Mouse (Mus musculus) telencephalon, adult 2 months (tissue): ENCODE data around the gene Uggt1.

Source experiments
- DNase-seq: peaks from one replicate; pipeline ENCODE4 v3.0.0-alpha.2; 2011; ENCODE audit warnings: low read depth, low spot score

Uggt1 gene

DNA sequence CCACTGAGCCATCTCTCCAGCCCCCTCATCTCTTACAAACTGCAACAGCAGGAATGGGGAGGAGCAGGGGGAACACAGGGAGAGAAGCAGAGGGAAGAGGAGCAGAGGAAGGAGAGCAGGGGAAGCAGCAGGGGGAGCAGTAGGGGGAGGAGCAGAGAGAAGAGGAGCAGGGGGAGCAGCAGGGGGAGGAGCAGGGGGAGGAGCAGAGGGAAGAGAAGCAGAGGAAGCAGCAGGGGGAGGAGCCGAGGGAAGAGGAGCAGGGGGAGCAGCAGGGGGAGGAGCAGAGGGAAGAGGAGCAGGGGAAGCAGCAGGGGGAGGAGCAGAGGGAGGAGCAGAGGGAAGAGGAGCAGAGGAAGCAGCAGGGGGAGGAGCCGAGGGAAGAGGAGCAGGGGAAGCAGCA, 14.1 kb upstream of the Uggt1 start:
- DNase-seq, result no peak

DNA sequence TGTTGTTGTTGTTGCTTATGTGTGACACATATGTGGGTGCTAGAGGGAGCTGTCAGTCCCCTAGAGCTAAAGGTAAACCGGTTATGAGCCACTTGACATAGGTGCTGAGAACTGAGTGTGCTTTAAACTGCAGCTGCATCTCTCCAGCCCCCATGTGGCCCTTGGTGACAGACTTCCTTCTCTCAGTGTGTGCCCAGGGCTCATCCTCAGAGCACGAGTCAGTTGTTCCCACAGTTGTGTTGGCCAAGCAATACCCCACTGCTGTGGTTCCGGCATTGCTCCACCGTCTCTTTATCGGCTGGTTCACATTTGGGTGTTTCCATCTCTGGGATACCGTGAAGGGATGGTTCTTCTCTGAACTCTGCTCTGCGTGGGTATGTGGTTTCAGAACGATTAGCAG, 12.8 kb upstream of the Uggt1 start:
- no peak for DNase-seq

DNA sequence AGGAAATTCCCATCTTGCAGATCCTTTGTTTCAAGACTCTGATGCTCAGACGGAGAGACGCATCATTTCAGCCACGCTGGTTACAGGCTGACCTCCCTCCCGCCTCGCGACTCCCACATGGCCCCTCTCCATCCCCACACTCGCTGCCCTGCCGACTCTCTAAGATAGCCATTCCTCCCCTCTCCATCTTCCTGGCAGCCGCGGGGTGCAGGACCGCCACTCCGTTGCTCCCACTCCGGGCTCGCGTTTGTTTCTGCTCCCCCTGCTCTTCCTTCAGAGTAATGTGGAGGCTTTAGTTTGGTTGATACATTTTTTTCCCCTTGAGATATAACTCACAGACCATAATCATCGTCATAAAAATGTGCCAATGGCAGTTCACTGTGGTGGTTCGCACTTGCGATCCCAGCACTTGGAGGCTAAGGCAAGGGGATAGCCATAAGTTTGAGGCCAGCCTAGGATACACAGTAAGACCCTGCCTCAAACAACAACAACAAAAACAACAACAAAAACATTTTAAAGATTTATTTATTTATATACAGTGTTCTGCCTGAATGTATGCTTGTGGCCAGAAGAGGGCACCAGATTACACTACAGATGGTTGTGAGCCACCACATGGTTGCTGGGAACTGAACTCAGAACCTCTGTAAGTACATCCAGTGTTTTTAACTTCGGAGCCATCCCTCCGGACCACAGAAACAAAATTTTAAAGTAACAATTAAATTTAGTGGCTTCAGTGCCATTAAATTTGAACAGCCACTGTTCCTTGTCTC, 11.5 kb upstream of the Uggt1 start:
- DNase-seq, result no peak

DNA sequence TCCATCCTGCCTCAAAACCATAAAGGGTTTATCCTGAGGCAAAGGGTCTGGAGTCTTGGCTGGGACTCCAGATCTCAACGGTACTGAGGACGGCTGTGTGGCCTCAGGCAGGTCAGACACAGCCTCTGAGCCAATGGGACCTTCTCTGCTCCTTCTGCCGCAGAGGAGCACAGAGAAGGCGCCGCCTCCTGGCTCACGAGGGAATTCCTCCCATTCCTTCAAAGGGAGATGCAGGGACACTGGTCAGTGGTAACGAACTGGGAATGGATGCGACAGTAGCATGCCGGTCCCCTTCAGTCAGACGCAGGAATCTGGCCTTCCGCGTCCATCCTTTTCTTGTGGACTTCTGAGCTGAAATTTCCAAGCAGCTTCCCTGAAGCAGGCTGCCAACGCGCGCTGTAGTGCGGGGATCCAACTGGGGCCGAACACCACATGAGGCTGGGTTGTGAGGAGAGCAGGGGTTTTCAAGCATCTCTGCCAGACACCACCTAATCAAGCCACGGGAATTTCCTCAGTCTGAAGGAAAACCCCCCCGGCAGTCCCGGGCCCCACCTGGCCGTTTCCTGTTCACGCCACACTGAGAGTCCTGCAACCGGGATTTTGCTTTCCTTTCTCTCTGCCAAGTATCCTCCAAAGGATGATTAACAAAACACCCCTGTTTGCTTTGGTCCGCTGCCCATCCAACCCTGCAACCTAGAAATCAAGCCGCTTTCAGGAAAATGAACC, 10.3 kb upstream of the Uggt1 start:
- DNase-seq, result no peak

DNA sequence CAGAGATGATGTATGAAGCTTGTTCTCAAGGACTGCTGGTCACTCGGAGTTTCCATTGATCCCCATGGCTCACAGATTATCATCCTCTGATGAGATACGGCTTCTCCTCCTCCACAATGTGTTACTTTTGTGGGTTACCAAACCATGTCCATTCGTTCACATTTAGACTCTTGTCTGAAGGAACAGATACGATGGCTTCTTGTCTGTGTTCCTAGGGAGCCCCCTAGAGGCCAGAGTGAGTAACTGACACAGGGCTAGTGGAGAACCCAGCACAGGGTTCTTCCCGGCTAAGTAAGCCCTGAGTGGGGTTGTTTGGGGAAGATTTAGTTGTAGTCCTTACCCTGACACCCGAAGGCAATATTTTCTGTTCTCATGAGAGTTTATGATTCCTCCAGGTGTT, 8.3 kb upstream of the Uggt1 start:
- DNase-seq, result peak; percentile 47

DNA sequence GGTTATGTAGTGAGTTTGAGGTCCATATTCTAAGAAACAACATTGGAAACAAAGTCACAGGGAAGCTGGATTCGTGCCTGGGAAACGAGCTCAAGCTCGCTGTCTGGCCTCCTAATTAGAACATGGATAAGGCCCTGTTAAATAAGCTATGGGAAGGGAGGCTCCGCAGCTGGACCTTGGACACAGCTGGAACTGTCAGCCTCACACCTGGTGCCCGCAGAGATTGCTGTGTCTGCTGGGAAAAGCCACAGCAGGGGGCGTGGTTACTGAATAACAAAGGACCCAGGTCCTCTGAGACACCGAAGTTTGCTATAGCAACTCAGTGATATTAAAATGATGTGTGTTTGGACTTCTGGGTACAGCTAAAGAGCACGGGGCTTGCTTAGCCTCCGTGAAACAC, 6.9 kb upstream of the Uggt1 start:
- DNase-seq, result no peak

DNA sequence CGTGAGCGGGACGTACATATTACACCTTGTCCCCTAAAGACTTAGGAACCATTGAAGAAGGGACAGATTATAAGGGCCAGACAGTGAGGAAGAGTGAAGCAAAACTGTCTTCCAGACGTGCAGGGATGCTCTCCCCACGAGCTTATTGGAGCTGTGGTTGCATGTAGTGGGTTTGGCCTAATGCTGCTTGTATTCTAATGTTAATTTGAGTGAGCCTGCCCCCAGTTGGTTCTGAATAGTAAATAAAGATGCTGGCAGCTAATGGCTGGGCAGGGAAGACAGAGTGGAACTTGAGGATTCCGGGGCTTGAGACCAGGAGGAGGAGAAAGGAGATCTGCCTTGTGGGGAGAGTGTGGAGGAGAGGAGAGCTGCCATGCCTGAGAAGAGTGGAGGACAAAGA, 2.2 kb upstream of the Uggt1 start:
- DNase-seq, result no peak

DNA sequence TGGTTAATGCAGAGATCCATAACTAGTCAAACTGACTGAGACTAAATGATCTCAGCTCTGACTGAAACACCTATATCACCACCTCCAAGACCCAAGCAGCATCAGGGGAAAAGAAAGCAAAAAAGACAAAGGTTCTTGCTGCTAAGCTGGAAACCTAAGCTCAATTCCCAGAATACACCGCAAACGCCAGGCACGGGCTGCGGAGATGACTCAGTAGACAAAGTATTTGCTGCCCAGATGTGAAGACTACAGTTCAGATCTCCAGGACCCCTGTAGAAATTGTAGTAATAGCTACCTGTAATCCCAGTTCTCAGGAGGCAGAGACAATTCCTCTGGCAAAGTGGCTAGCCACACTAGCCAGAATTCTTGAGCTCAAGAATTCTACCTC, 302 bp upstream of the Uggt1 start:
- no peak for DNase-seq

DNA sequence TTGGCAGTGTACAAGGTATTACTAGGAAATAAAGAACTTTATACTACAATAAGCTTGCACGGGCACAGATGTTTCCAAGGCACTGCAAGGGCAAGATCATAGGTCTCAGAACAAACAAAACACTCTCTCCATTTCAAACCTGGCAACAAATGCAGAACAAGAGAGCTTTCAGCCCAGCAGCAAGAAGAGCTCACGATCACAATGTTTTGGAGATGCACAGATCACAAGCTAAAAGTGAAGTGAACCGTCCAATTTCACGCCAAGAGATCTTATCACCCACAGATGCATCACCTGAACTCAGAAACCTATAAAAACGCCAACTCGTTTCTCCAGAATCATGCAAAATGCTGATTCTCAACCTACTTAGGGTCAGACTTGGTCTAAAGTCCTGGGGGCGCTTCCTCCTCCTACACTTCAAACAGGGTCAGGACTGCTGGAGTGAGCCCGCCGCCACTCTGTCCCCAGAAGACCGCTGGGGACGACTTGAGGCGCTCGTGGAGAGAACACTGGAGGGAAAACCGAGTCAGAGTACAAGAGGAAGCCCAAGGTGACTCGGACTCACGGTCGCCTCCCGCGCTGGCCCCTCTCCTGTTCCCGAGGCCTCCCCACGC, 968 bp downstream of the Uggt1 start:
- no peak for DNase-seq

DNA sequence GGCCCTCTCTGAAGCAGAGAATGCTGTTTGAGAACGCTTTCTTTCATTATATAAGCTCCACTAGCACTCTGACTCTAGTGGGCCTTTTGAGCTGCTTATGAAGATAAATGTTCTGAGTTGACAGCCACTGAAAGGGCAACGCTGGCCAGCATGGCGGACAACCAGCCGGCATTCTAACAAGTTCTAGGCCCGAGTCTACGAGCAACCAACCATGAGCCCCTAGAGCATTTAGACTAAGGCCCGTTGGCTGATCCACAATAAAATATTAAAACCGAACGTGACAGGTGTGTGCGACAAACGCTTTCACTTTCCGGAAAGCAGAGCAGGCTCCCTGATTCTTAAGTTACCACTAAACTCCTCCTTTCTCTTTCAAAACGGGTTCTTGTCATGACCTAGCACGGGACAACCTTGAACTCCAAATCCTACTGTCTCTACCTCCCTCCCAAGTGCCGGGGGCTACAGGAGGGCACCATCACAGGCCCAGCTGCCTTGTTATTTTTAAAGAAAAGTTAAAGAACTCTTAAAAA, 2.6 kb downstream of the Uggt1 start:
- no peak for DNase-seq

DNA sequence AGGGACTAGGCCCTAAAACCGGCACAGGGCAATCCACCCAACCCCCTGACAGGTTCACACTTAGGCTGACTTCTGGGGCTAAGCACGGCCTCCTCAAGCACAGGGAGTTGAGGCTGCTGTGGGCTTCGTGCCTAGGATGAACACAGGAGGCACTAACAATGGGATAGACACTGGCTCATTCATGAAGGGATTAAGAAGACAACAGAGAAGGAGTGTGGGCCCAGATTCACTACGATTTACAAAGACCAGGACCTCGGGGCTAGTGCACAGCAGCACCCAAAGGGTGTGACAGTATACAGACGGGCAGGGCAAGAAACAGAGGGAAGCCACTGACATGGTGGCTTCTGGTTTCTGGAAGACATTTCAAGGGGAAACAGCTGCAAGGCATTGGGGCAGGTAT, 4.3 kb downstream of the Uggt1 start:
- no peak for DNase-seq

DNA sequence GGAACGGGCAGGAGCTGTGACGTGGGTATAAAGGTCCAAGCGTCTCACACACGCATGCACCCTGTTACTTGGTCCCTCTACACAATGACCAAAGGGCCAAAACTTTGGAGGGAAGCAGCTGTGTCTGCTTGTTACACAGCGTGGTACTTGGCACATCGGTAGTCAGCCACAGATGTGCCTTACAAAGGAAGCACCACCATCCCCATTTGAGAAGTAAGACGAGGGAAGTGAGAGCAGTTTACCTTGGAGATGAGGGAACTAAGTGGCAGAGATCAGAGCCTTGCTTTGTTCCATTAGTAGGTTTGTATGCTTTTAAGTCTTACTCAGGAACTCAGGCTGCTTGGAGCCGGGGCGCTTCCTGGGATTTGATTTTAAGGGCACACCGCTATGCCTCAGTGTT, 5.1 kb downstream of the Uggt1 start:
- DNase-seq, result no peak

DNA sequence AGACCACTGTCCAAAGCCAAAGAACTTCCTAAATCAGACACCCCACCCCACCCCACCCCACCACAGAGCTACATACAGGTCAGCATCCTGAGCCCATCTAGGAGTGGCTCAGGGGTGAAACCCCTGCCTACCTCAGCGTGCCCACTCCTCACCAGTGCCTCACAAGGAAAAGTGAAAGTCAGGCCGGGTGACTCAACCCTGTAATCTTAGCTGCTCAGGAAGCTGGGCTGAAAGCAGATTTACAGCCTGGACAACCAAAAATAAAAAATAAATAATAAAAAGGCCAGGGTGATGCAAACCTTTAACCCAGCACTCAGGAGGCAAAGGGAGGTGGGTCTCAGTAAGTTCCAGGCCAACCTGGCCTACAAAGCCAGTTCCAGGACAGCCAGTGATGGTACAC, 8.7 kb downstream of the Uggt1 start:
- DNase-seq, result no peak

DNA sequence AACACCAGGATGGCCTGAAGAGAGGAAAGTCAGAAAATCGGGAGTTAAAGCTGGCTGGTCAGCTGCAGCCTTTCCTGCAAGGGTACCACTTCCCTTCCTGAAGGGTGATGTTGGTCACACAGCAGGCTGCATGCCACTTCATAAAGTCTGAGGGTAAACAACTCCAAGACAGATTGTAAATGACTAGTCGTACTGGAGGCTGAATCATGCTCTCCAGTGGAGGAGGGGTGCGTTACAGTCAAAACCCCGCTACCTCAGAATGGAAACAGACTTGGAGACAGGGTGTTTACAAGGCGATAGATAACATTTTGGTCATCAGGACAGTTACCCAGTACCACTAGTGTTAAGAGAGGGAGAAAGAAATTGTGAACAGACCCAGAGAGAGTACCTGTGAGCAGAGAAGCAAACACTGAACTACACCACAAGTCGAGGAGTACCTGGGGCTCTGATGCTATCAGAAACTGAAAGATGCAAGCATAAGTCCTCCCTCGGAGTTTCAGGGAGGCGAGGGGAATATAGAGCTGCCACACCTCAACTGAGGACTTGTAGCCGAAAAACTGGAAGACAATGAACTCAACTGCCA, 9.4 kb downstream of the Uggt1 start:
- DNase-seq, result no peak

DNA sequence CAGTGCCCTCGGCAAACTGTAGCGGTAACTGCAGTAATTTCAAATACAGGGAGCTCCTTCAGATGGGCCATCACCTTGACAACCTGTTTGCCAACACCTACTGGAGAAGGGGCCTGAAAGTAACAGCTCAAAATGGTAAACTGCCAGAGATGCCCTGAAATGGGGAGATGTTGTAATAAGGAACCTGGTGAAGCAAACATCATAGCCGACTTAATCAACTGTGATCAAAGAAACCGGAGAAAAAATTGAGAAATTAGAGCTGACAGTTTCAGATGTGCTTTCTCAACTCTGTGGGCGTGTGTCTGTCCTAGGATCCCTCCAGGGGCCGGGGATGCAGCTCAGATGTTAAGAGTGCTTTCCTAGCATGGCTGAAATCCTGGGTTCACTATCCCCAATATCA, 11.3 kb downstream of the Uggt1 start:
- no peak for DNase-seq

DNA sequence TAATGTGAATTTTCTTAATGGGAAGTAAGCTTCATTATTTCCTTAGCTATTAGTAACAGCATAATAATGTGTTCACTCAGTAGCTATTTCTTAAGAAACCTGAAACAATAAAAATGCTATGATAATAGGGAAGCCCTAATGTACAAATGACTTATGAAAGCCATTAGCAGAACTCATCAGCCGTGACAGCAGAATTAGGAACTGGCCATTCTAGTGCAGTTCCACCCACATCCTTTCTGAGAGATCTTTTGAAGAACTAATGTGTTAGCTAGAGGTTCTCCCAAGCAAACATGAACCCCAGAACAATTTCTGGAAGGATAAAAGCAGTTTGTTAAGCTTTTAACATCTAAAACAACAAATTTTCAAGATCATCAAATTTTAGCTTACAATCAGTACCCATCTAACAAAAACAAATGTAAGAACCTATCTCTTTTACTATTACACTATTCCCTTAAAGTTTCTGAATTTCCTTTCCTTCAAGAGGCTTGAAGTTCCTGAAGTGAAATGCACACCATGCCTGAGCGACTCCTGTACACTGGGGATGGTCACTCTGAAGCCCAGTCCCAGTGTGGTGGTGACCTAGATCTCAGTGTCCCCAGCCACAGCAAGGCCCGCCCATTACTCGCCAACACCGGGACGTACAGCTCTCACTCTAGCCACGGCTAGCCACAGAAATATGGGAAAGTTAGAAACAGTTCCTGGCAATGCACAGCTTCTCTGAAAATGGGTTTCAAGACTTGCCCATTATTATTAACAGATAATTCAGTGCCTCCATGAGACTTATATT, 13.4 kb downstream of the Uggt1 start:
- no peak for DNase-seq

DNA sequence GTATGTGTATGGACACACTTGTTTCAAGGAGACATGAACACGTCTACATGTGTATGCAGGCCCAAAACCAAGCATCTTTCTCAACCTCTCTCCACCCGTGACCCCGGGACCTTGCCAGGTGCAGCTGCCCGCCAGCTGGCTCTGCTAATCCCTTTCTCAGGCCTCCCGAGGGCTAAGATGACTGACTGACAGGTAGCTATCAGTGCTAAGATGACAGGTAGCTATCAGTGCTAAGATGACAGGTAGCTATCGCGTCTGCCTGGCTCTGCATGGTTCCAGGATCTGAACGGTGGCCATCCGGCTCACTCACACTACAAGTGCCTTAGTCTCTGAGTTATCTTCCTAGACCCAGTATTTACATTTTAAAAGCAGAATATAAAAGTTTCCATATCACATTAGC, 16.1 kb downstream of the Uggt1 start:
- DNase-seq, result no peak

DNA sequence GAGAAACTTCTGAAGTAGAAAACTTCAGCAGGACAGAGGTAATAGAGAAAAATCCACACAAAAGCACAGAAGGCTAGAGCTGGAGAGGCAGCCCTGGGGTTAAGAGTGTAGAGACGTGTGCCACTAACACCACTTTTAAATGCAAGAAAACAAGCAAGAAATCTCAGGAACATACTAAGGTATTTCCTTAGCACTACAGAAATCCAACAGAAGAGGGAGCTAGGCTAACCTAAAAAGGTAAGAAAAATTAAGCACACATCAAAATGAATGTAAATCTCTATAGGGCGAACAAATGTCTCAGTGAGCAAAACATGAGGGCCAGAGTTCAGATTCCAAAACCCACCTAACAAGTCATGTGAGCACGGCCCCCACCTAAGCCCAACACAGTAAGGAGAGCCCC, 19.9 kb downstream of the Uggt1 start:
- no peak for DNase-seq

DNA sequence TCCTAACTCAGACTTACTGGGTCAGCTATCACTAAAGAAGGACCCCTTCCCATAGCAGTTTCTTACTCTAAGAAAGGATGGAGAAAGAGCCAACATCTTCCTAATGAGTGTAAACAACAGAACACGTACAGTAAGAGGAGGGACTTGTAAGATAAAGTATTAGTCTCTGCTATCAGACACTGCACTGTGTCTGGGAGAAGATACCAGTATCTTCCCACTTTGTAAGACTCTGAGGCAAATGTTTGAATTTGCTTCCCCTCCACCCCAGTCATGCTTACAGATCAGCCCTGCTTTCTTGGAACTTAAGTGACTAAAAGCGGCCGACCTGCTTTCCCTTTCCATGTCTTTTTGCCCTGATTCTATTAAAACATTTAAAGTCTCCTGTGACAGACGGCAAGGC, 30.2 kb downstream of the Uggt1 start:
- no peak for DNase-seq

DNA sequence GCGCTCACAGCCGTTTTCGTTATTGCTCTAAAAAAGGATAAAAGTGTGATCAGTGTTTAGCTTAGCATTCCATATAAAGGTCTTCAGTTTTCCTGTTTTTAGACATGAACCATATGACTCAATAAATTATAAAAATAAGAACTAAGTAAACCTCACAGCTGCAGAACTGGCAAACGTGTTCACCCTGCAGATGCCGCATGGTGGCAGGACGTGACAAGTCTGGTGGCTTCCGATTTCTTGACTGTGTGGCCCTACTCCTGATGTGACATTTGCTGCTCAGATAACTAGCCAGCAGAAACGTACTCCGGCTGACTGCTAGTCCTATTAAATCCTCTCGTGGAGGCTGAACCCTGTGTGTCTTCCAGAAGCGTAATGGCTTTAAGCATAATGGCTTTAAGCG, 42.8 kb downstream of the Uggt1 start:
- no peak for DNase-seq

DNA sequence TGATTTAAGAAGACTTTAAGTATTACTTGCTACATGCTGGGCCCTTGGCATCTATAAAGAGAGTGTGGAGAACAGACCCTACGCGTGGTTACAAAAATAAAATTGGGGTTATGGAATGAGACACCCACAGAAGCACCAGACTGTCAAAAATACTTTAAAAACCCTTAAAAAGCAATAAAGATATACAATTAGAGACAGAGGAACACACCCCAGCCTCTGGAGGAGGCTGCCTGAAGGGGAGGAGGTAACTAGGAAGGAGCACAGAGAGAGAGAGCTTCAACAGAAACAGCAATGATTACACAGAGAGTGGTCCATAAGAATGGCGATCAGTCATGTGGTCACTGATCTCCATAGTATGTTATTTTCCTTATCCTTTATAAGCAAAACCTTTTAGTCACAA, 50.0 kb downstream of the Uggt1 start:
- no peak for DNase-seq

DNA sequence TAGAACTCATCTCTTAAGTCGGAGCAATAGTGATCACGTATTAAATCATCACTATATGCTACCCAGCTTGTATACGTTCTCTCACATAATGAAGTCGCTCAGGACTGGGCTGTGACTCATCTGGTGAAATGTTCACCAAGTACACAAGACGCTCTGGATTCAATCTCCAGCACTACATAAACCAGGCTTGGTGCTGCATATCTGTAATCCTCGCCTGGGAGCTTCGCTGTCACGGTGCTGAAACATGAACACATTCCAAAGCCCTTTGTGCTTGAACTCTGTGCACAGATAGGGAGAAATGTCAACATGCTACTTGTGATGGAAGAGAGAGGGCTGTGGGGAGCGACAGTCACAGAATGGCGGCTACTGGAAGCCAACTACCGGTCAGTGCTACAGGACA, 52.6 kb downstream of the Uggt1 start:
- DNase-seq, result no peak
